Mouse (Mus musculus) adrenal gland, adult (tissue): Measurements from ENCODE around the gene Gramd2.
"Not testable (repeated sequence)": the region's sequence is repeated elsewhere in the genome, so short reads cannot be mapped to it uniquely, and the experiment has no call there.

Experiments used
- DNase-seq, 2 experiments: peaks; one replicate each; pipeline ENCODE4 v3.0.0; 2022 to 2023; ENCODE audit warnings: low spot score in 1 of 2; ENCODE audit not compliant: inconsistent age in 2 of 2

The Gramd2 gene

DNA sequence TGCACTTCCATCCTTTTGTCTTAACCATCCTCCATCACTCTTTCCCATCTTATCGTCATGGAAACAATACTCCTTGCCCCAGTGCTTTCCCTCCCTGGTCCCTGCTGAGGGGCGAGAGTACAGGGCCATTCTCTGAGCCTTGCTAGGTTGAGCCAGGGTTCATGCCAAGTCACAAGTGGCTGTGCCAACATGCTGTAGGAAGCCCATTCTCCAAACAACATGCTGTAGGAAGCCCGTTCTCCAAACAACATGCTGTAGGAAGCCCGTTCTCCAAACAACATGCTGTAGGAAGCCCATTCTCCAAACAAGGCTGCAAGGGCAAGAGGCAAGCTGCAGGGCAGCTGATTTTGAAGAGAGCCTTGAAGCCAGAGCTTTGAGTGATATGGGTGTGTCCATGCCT, 38.3 kb downstream of the Gramd2 start:
- no peak for DNase-seq

DNA sequence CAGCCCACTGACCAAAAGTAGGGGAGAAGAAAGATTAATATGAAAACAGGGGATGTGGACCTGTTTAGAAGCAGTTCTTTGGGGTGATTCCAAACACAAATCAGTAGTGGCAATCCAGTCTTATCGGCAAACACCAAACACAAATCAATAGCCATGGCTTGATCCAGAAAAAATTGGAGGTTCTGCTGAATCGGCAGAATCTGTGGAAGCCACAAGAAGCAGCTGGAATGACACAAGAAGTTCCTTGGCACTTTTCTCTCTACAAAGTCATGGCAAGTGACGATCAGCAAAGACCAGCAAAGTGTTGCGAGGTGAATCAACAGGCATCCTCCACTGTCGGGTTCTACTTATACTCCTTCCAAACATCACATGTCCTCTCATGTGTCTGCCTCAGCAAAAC, 41.2 kb downstream of the Gramd2 start:
- no peak for DNase-seq

DNA sequence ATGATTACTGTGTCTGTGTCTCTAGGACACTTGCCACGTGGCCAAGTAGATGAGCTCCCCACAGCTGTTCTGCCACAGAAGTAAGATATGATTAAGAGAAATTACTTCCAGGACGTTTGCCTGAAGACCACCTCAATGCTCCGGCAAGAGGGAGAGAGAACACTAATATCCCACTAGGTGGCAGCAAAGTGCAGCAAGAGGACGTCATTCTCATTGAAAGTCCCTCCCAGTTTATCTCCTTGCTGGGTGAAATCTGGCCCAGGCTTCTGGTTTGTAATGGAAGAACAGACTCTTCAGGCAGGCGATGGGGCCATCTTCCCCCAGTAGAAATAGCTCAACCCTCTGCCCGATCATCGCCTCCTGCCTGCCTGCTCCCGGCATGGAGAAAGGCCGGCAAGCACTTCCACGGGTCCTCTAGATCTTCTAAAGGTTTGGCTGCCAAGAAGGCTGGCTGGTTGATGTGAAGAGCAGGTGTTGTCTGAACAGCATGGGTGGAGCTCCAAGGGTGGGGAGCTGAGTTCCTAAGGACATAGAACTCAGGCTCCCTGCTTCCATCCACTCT, 43.2 kb downstream of the Gramd2 start:
- peak; percentile 58 to 91 for DNase-seq

DNA sequence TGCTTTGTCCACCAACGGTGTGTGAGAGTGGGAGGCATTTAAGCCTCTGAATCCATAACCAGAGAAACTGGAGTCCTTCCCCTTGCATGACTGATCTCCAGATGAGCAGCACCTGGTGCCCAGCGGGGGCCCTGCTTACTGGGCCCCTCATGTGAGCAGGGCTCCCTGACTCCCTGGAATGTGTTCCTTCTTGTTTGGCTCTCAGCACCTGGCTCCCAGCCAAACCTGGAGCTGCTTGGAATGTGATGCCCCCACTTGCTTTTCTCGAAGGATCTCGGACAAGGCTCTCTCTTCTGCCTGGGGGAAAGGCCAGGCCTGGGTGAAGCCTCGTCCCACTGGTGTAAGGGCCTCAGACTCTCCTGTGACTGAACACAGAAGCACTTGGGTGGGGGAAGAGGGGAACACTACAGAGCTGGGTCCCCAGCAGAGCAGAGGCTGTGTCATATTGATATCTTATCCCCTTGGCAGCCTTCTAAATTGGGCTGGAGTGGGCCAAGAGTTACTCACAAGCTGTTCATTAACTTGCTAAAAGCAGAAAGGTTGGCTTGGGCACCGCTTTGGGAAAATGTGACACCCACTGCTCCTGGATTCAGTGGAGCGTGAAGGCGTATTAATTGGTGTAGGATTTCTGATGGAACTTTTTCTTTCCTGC, 44.0 kb downstream of the Gramd2 start:
- peak in 1 of 2 experiments; percentile 27 for DNase-seq

DNA sequence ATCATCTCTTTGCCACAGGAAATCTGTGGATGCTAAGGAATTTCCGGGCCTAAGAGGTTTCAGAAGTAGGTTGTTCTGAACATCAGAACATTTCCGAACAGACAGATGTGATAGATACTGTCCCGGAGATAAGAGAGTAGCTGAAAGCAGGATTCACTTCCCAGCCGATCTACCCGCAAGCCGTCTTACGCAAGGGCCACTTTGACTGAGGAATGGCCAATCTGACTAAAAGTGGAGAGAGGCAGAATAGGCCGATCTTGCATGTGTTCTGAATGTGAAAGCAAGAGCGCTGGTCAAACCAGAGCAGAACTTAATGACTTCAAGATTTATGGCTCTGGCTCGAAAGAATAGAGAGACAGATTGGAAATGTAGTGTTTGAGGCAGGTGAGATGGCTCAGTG, 45.6 kb downstream of the Gramd2 start:
- DNase-seq, result no peak

DNA sequence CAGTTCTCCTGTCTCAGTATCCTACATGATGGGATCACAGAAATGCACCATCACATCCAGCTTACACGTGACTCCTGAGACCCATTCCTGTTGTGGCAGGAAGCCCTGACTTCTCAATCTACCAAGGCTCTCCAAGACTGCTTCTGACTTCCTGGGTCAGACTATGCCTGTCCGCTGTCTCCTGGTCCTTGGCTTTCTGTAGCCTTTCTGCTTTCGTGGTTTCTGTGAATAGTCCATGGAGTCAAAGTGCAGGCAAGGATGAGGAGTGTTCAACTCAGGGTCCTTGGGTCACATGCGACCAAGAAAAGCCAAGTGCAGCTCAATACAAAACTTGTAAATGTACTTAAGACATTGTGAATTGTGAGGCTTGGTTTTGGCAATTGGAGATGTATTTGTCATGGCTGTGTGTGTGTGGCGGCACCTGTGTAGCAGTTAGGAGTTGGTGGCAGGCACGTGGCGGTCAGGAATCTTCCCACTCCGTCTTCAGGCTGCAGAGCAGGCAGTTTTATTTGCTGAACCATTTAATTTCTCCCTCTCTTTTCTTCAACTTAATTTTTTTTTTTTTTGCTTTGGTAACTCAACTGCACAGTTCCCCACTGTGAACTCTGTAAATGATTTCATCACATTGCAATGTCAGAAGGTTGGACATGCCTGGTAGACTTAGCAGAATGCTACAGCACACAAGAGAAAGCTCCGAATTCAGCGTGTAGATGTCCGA, 47.8 kb downstream of the Gramd2 start:
- DNase-seq, result no peak

DNA sequence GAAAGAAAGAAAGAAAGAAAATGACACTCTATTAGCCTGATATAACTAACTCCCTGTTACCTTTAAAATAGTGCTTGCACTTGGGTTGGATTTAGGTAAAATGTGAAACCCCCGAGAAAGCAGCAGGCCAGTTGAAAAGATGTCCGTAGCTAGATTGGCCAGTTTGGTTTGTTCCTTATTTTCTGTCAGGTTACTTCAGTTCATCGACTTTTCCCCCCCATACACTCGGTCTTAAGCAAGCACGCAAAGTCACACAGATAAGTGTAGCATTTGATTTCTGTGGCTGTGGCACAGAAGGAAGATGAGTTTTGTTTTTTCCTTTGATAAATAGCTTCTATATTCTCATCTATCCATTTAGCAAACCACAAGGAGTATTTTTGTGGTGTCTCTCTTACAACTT, 51.2 kb downstream of the Gramd2 start:
- no peak for DNase-seq

DNA sequence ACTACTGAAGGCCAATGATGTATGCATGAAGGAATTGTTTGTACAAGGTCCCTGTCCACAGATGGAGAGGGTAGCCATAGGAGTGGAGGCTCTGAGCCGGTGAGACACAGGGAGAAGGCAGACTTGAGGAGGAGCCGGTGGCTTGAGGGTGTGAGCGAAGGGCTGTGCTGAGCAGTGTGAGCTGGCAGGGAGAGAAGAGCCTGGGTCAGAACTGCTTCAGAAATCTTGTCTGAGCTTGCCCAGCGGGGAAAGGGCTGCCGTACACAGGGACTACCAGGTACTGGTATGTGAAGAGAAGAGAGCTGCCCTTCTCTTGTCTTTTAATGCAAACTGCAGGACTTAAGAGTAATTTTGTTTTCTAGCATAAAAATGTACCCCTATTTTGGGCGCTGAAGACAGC, 53.1 kb downstream of the Gramd2 start:
- DNase-seq, result no peak

DNA sequence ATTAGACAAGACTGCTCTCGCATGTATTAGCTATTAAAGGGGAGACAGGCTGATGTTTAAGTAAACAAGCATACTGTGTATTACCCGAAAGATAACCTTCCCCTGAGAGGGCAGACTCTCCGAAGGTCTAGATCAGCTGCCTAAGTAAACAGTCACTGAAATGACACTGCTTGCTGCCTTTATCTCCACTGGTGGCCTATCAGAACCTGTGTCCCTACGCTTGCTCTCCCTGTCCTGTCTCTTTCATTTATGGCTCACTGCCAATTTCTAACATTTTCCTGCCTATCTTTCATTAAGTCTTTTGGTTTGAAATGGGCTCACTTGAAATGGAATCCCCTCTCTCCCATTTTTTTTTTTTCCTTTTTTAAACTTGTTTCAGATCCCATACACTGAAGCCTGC, 55.5 kb downstream of the Gramd2 start:
- peak; percentile 11 to 40 for DNase-seq

DNA sequence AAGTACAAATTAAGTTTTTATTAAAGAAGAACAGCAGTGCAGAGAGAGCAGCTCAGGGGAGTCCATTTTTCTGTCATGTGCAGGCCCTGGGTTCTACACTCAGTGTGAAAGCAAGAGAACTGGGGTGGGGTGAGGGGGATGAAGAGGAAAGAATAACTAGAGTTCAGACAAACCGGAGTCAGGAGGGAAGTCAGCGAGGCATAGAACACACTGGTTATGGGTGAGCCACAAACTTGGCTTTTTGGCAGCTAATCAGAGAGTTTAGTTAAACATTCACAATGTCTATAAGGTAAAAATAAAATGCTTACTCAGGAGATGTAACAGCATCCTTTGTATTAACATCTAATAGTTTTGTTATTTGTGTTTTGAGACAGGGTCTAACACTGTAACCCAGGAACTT, 60.6 kb downstream of the Gramd2 start:
- no peak for DNase-seq

DNA sequence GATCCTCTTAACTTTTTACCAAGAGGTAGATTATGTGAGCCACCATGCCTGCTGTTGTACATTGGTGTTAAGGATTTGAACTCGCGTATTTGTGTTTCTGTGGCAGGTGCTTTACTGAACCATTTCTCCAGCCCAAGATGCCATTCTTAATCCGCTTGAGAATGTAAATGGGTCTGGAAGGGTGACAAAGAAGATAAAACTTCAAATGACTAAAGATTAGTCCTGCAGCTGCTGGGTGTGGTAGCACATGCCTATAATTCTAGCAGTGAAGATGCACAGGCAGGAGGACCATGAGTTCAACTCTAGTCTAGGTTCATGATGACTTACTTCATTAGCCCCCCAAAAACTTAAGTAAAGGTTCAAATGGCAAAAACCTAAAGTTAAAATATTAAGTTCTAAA, 64.0 kb downstream of the Gramd2 start:
- DNase-seq, result no peak

DNA sequence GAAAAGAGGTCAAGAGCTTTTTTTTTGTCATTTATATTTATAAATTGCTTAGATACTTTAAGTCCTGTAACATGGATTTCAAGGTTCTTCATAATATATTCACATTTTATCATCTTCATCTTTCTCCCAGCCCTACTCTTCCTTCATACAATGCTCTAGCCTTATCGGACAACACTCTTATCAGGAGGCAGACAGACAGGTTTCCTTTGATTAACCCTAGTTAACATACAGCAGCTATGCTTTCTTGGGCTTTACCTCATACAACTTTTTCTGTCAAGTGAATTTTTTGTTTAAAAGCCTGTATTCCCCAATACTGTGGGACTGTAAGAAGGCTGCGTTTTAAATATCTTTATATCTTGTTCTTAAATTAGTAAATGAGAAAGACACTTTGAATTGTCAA, 68.4 kb downstream of the Gramd2 start:
- no peak for DNase-seq

DNA sequence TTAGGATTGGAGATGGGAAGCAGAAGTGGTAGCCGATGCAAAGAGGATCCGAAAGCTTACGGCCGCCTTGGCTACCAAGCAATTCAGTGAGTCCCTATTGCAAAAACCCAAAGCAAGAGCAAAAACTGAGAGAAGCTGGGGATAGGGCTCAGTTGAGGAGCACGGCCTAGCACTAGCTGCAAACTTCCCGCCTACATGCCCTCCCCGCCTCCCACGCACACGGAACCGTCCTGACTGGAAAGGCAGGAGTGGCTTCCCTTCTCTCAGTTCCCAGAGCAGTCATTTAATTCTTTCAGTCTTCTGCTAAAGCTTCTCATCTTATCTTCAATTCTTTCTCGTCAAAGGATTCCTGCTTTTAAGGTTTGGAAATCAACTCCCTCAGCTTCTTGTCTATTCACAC, 69.0 kb downstream of the Gramd2 start:
- peak; percentile 25 to 51 for DNase-seq

DNA sequence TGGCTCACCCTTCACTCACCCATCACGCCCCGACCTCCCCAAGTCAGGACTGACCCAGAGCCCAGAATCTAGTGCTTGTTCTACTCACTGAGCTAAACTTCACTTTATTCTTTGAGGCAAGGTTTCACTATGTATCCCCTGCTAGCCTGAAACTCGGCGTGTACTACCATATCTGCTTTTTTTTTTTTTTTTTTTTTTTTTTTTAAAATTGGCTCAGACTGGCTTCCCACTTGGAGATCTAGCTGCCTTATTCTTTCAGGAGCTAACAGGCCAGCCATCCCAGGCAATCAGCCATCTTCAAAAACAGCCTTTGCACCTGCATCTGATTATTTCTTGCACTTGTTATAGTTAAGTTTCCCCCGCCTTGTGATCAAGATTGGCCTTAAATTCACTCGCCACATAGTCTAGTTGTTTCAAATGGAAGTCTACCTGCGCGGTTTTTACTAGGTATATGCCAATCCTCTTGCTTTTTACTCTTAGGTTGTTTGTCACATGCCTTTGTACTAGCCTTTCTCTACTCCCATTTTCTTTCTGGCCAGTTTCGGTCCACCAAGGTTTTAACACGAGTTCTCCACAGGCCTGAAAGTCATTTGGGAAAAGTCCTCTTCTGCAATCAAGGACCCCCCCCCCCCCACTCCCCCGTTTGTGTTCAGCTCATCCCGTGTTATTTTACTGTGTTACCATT, 69.8 kb downstream of the Gramd2 start:
- DNase-seq, result peak in 1 of 2 experiments; percentile 47

DNA sequence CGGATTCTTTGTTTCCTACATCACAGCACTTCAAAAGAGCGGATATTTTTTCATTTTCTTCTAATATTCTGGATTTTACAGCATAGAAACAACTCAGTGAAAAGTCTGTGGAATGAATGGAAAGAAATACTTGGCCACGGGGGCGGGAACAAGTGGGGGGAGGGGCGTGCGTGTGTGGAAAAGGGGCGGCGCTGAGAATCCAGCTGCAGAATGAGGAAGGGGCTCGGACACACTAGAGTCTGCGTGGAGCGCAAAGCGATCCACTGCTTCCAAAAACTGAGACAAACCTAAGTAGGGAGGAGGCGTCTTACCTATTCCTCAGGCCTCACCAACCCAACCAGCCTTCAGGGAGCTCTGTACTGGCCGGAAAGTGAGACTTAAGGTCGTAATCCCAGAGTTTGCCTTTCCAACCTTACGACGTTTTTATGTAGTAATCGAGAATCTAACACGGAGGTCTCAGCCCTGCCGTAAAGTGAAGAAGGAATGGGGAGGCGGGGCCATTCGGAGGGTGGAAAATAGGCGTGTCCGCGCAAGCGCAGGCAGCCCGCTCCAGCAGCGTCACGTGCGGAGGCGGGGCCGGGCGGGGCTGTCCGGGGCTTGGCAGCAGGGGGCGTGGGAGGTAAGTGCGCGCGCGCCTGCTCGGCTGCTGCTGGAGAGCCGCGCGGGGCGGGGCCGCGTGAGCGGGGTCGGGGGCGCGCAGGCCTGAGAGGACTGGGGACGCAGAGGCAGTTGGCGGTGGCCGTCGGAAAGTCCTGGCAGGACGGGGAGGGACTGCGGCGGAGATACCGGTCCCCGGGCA, 70.5 kb downstream of the Gramd2 start, which contains the start of the genes Senp8 and Myo9a:
TSS of gene Senp8 (minus strand) at position 444 of the 799 bp plus-strand sequence.
TSS of gene Myo9a (plus strand) at position 630 of the 799 bp plus-strand sequence.
- peak; percentile 100 for DNase-seq

DNA sequence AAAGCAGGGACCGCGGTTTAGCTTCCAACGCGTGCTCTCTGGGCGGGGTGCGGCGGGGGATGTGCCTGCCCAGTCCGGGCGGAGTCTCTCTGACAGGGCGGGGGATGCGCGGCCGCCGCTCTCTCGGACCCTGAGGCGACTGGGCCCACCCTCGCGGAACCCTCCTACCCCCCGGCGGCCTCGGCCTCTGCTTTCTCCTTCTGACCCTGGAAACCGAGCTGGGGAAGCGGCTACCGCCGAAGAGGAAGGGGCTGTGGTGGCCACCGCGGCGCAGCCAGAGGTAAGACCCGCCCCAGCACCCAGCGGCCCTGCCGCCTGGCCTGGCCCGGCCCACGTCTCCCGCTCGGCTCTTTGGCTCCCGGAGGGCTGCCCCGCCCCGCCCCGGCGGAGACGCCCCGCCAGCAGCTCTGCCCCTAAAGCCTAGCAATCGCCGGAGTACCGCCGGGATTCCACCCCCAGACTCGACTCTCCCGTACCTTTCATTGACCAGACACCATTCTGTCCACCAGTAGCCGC, 71.2 kb downstream of the Gramd2 start:
- peak; percentile 95 to 99 for DNase-seq

DNA sequence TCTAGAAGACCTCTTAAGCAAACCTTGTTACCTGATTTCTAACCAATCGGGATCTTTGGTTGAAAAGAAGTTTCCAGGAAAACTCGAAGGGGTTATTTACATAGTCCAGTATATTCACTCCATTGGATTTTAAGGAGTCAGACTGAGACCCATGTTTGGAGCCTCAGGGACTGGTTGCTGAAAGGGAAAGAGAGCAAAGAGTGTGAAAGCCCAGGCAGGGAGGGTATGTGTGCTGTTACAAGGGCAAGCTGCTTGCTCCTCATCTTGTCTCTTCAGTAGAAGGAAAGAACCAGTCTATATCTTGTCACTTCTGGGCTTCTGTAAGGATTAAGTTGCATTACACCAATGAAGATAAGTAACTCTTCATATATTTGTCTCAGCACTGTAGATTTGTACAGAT, 72.0 kb downstream of the Gramd2 start:
- DNase-seq, result peak in 1 of 2 experiments; percentile 47

DNA sequence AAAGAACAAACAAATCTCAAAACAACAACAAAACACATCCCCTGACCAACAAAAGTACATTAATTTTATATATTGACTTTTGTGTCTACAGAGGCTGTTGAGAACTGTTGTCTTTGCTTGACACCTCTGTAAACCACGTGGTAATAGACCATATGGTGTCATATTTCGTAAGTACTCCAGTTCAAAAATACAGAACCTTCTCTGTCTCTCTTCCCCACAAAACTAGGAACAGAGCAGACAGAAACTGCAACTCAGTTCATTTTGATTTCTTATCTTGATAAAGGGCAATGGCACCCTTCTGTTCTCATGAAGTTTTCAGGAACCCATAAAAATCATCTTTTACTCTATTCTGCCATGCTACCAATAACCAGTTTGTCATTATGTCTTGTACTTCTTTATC, 75.3 kb downstream of the Gramd2 start:
- DNase-seq, result no peak

DNA sequence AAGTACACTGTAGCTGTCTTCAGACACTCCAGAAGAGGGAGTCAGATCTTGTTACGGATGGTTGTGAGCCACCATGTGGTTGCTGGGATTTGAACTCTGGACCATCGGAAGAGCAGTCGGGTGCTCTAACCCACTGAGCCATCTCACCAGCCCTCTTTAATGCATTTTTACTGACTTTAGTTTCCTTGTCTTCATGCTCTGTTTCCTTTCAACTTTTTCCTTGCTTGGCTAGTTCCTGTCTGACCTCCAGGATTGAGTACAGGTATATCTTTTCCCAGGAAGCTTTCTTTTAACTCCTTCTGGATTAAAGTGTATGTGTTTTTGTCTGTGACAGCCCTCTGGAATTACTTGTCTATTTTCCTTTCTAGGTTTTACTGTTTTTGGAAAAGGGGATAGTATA, 77.1 kb downstream of the Gramd2 start:
- not testable (repeated sequence) for DNase-seq

DNA sequence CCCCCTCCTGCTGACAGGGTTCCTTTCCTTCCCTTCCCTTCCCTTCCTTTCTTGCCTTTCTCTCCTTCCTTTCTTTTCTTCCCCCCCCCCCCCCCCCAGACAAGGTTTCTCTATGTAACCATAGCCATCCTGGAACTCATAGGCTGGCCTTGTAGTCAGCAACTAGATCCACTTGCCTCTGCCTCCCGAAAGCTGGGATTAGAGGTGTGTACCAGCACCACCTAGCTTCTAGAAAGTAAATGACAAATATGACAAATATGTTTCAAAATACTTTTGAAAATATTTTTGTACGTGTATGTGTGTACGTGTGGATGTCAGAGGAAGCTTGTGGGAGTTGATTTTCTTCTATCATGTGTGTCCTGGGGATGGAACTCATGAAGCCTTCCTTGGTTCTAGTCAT, 80.6 kb downstream of the Gramd2 start:
- DNase-seq, result peak in 1 of 2 experiments; percentile 42
